Mouse (Mus musculus): ENCODE data around the gene Polr2l. TPM values are rescaled to one million over a fixed set of nuclear protein-coding genes. Genes with fewer than 3 reads are reported as not detected.
A peak's percentile ranks its signal among the peaks of the same experiment; 100 is the strongest.

Polr2l gene
- total RNA-seq, 2 experiments from 2014 or later: 43.0 to 50.5 TPM

GRCm38 (mm10) chr7:141468164-141468521, 6.8 kb downstream of the Polr2l start:
- DNase-seq (ENCODE audit: low spot score in 2 of 2): no peak

GRCm38 (mm10) chr7:141467230-141468030, 7.5 kb downstream of the Polr2l start, which contains the start of gene Cd151:
Cd151 (plus strand) TSS chr7:141467392.
- peak; percentile 62 to 75 for DNase-seq (ENCODE audit: low spot score in 2 of 2)

GRCm38 (mm10) chr7:141466607-141467148, 8.3 kb downstream of the Polr2l start:
- DNase-seq (ENCODE audit: low spot score in 2 of 2): no peak

GRCm38 (mm10) chr7:141466045-141466394, 8.9 kb downstream of the Polr2l start:
- DNase-seq (ENCODE audit: low spot score in 2 of 2): no peak

GRCm38 (mm10) chr7:141465388-141466044, 9.4 kb downstream of the Polr2l start:
- DNase-seq (ENCODE audit: low spot score in 2 of 2): peak in 1 of 2 experiments; percentile 21

DNA sequence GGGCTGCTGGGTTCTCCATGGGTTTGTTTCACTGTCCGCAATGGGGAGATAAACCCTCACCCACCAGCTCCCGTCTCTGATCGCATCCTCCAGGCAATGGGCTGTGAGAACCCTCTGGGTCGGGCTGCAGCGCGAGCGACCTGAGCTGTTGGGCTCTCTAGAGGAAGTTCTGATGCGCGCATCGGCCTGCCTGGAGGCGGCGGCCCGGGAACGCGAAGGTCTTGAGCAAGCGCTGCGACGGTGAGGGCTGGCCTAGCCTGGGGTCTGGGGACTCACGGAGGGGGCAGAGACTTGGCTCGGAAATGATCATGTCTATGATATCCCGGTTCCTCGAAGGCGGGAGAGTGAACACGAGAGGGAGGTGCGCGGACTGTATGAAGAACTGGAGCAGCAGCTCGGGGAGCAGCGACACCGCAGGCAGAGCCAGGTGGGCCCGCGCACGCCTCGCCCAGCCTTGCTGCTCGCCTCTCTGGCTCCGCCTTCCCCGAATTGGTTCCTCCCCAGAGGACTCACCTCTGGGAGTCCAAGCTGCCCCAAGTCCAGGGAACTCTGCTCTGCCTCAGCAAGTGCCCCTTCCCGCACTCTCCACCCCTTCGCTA, 10.2 kb downstream of the Polr2l start:
- DNase-seq (ENCODE audit: low spot score in 2 of 2): peak in 1 of 2 experiments; percentile 23

DNA sequence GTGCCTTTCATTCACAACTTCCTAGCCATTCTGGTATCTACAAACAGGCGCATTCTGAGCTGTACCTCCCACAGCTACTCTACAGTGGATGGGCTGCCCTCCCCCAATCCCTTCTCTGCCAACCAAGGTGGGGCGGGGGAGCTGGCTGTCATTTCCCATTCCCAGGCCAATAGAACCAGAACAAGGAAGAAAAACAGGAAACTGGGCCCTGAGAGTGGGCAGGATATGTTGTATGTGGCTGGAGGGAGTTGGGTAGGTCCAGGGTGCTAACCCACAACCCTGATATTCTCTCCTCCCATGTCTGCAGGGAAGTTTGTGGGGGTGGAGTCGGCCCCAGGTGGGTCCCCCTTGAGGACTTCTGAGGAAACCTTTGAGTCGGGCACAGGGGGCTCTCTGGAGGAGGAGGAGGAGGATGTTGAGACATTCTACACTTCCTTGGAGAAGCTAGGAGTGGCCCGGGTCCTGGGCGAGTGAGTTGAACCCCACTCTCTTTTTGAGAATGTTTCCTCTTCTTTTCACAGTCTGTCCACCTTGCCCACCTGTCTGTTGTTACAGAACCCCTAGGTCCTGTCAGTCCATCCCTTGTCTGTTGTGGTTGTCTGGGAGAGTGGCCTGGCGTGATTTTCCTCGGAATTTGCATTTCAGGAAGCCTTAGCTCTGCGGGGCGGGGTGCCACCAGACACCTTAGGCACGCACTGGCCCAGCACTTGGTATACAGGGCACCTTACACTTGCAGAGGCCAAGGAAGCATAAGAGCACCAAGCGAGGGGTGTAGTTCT, 10.9 kb downstream of the Polr2l start:
- no peak for DNase-seq (ENCODE audit: low spot score in 2 of 2)

DNA sequence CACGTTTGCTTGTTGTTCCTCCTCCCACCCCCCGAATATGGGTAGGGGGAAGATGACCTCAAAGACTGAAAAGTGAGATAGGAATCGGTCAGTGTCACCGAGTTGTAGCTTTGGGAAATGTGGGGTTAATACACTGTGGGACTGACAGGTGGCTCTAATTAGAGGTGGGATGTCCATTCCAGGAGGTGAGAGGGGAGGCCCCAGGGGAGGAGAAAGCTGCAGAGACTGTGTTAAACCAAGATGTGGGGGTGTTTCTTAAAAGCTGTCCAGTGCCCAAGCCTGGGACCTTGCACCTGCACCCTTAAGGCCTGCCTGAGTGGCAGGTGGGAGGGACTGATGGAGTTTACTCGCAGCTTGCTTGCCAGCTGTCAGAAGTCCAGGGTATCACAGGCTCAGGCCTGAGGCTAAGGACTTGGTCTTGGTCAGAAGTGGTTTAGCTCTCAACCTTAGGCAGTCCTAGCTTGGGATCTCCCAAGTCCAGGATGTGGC, 12.6 kb downstream of the Polr2l start:
- no peak for DNase-seq (ENCODE audit: low spot score in 2 of 2)

- DNase-seq (ENCODE audit: low spot score in 2 of 2): no peak
Measured at GRCm38 (mm10) chr7:141461521-141462332, 13.2 kb downstream of the Polr2l start.

DNA sequence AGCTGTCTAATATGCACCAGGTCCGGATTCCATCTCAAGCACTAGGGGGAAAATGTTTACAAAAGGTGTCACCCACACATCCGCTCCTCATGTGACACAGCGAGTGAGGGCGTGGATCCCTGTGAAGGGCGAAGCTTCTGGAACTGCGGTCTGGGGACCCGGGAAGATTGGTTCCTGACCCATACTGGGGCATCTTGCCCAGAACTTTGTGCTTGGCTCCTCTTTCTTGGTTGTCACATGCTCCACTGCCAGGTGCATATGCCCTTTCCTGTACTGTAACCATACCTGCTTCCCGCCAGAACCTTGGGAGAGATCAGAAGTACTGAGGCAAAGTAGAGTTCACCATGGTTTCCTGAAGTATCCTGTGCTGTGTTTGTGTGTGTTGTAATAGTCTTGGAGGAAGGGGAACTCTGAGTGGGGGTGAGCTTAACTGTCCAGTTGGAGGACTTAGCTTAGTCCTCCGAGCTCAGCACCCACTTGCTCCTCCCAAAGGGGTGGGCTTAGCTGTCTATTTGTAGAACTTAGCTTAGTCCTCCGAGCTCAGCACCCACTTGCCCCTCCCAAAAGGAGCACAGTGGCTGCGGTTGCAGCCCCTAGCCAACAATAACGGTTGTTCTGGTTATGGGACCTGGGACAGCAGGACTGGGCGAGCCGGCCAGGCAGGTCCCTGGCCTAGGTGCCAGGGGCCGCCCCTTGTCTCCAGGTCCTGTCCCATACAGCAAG, 14.4 kb downstream of the Polr2l start, which contains the start of gene Cracr2b:
Gene Cracr2b, plus strand, starts transcription at position 704 of the 723 bp plus-strand sequence.
- peak in 1 of 2 experiments; percentile 11 for DNase-seq (ENCODE audit: low spot score in 2 of 2)

DNA sequence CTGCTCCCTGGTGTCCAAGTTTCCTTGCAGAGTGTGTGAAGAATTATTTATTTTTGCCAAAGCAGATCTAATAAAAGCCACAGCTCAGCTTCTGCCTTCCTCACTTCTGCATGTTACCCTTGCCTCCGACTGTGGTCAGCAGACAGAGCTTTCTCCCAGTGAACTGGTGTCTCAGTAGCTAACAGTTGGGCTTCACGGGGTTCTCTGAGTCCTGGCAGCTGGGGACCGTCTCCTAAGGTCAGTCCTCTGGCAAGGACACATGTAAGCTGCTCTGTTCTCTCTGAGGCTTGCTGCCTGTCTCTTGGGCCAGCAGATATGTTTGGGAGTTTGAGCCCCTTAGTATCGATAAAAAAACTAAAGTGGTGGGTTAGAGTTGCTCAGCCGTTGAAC, 14.9 kb downstream of the Polr2l start:
- no peak for DNase-seq (ENCODE audit: low spot score in 2 of 2)

DNA sequence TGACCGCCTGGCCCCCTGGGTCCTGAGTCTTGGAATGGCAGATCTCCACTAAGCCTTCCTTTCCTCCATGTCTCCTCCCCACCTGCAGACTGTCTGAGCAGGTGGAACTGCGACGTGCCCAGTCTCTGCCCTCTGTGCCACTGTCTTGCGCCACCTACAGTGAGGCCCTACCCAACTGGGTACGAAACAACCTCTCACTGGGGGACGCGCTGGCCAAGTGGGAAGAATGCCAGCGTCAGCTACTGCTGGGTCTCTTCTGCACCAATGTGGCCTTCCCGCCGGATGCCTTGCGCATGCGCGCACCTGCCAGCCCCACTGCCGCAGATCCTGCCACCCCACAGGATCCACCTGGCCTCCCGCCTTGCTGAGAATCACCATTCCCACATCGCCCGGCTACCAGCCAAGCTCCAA, 15.6 kb downstream of the Polr2l start:
- peak in 1 of 2 experiments; percentile 16 for DNase-seq (ENCODE audit: low spot score in 2 of 2)

DNA sequence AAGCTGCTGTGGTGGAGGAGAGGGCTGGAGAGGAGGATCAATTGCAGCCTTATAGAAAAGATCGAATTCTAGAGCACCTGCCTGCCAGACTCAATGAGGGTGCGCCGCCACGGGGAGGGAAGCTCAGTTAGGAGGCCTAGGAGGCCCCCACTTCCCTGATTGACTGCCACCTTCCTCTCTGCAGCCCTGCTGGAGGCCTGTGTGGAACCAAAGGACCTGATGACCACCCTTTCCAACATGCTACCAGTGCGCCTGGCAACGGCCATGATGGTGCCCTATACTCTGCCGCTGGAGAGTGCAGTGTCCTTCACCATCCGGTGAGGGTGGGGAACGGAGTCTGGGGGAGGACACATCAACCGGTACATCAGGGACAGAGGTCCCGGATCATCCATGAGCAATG, 16.3 kb downstream of the Polr2l start:
- DNase-seq (ENCODE audit: low spot score in 2 of 2): peak in 1 of 2 experiments; percentile 36

- DNase-seq (ENCODE audit: low spot score in 2 of 2): no peak
Measured at GRCm38 (mm10) chr7:141457986-141458660, 16.8 kb downstream of the Polr2l start.

DNA sequence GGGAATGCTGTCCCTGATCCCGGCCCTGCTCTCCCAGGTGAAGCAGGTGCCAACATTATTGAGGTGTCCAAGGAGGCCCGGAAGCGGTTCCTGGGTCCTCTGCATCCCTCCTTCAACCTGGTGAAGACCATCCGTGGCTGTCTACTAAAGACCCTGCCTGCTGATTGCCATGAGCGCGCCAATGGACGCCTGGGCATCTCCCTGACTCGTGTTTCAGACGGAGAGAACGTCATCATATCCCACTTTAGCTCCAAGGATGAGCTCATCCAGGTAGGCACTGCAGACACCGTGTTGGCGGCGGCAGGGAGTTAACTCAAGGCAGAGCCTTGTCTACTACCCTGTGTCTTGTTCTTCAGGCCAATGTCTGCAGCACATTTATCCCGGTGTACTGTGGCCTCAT, 17.7 kb downstream of the Polr2l start:
- peak in 1 of 2 experiments; percentile 3 for DNase-seq (ENCODE audit: low spot score in 2 of 2)

DNA sequence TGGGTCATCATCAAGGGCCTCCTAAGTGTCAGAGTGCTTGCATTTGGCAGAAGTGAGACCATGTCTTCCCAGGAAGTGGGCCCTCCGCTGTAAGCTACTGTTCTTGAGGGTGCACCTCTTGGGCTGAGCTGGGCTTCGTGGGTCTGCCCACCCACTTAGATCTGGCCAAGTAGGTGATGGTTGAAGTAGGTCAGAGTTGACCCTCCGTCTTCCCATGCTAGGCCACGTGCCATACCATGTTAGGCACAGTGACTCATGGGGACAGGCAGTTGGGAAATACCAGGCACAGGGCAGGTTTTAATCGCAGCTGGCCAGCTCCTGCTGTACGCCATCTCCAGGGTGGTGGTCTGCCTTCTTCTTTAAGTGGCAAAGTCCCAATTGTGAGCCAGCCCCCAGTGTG, 18.2 kb downstream of the Polr2l start:
- DNase-seq (ENCODE audit: low spot score in 2 of 2): peak in 1 of 2 experiments; percentile 6

DNA sequence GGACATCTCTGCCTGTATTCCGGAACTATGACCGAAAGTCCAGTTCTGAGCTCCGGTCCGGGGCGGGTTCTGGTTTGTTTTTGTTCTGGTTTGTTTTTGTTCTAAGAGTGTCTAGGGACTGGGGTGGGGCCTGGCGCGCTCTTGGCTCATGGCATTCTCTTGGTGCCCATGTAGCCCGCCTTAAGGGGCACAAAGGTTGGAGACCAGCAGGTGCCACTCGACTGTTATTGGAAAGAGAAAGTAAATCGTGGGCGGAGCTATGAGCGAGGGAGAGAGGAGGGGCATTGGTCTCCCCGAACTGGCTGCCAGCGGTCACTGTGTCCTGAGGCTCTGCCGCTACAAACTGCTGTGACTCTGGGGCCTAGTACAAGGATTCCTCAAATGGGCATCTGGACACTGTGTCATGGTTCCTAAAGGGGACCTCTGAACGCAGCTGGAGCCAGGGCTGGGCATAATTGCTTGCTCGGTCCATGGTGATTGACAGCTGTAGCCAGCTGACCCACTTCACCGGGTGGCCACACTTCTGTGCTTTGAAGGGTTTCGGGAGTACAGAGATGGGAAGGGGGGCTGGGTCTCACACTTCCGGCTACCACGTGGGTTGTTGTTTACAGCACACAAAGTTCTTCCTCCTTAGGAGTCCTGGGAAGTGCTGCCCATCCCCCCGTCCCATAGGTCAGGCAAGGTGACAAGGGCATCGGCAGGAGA, 19.2 kb downstream of the Polr2l start:
- peak in 1 of 2 experiments; percentile 41 for DNase-seq (ENCODE audit: low spot score in 2 of 2)

DNA sequence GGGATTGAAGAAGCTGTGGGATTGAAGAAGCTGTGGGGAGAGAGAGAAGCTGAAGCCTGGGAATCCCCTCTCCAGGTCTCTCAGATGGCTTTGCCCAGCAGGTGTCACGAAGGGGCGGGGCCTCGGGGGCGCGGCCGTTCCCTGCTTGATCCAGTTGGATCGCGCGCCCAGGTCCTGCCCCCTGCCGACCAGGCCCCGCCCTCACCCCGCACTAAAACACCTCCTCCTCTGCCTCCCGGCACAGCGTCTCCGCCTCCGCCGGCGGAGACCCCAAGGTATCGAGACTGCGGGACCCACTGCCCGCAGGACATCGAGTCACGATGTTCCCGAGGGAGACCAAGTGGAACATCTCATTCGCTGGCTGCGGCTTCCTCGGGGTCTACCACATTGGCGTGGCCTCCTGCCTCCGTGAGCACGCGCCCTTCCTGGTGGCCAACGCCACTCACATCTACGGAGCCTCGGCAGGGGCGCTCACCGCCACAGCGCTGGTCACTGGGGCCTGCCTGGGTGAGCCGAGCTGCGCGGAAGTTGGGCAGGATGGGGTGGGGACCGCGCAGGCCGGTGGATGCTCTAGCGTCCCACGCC, 19.9 kb downstream of the Polr2l start, which contains the start of gene Pnpla2:
Gene Pnpla2, plus strand, starts transcription at position 232 of the 585 bp plus-strand sequence.
- peak; percentile 88 to 93 for DNase-seq (ENCODE audit: low spot score in 2 of 2)

All from layer of hippocampus, postnatal 10 days (tissue).